Mouse (Mus musculus): ENCODE measurements at regions not wholly inside any gene's neighbourhood (a gene's known extent, or its start where the extent isn't known, plus 50 kb on each side); places are given as distances from the start of the nearest gene placed in this dataset.

- TF ChIP-seq CTCF (IDR thresholded peaks at IDR 0.05; ENCODE audit: low read depth, low read length) = no peak
- no peak for TF ChIP-seq POLR2A (IDR thresholded peaks at IDR 0.05; ENCODE audit: extremely low read depth, insufficient read depth, low read length)
Observed at GRCm38 (mm10) chr1:35772567-35772966, 295.6 kb upstream of the Hs6st1 start.
